In genomic region chr6:38875258-38876070, GRCm38 (mm10) we compare ENCODE assay signal across 7 mouse cellular contexts. TPM values are rescaled to one million over a fixed set of nuclear protein-coding genes. Genes with fewer than 3 reads are reported as not detected.
DNase-seq lines count a peak whose midpoint lies in the region; ATAC-seq lines count a peak whose summit lies in the region.

TSS of gene Tbxas1 (plus strand) at chr6:38875404.

- DNase-seq in adipocyte (ENCODE audit: low spot score), result peak; percentile 44
- DNase-seq in cerebellum, postnatal 4 days (ENCODE audit: low spot score in 2 of 2), result peak; percentile 26 to 55
- peak; percentile 28 to 37 for DNase-seq in gastrocnemius, adult 8-10 months (ENCODE audit: low spot score in 2 of 2)
- DNase-seq in limb, embryonic 11.5 days (ENCODE audit: low spot score), result peak; percentile 72
- peak; percentile 70 to 74 for DNase-seq in spleen, postnatal 10 days (ENCODE audit: low spot score in 2 of 2)

- ATAC-seq in inflammation-experienced regulatory T-cells, adult 6 months, result peak; percentile 26
- no peak for ATAC-seq in limb, embryonic 11.5 days (ENCODE audit: insufficient number of reproducible peaks, low FRiP score, low TSS enrichment, low read depth)
- no peak; the same call in 1 of the 2 replicates for ATAC-seq in midbrain, embryonic 13.5 days

- no peaks in the 10 kb centered on the region for H3K27me3 ChIP-seq in limb, embryonic 11.5 days (ENCODE audit: control insufficient read depth, insufficient read depth, low read length)
- peaks cover 6% of the 10 kb centered on the region for H3K27me3 ChIP-seq in midbrain, embryonic 13.5 days

- peak within 1 kb of the TSS; percentile 94 for H3K27ac ChIP-seq in limb, embryonic 11.5 days (replicated peaks; ENCODE audit: low read depth, low read length)
- peak within 1 kb of the TSS; percentile 98 for H3K27ac ChIP-seq in midbrain, embryonic 13.5 days

- H3K36me3 ChIP-seq in limb, embryonic 11.5 days (ENCODE audit: control insufficient read depth, insufficient read depth, low read length), result no peaks in the 10 kb centered on the region
- H3K36me3 ChIP-seq in midbrain, embryonic 13.5 days, result no peaks in the 10 kb centered on the region

- peak within 1 kb of the TSS; percentile 99 for H3K4me3 ChIP-seq in limb, embryonic 11.5 days (ENCODE audit: low read depth, low read length)
- peak within 1 kb of the TSS; percentile 100 for H3K4me3 ChIP-seq in midbrain, embryonic 13.5 days (replicated peaks)

- peak within 1 kb of the TSS; percentile 56 for H3K4me2 ChIP-seq in limb, embryonic 11.5 days (ENCODE audit: low read depth, severe bottlenecking)
- H3K4me2 ChIP-seq in midbrain, embryonic 13.5 days (replicated peaks), result peak within 1 kb of the TSS; percentile 69

- H3K9me3 ChIP-seq in limb, embryonic 11.5 days (ENCODE audit: control insufficient read depth, low read length), result no peaks in the 10 kb centered on the region
- H3K9me3 ChIP-seq in midbrain, embryonic 13.5 days, result no peaks in the 10 kb centered on the region

- peak within 1 kb of the TSS; percentile 99 for H3K9ac ChIP-seq in limb, embryonic 11.5 days (ENCODE audit: low read length)
- H3K9ac ChIP-seq in midbrain, embryonic 13.5 days (replicated peaks), result peak within 1 kb of the TSS; percentile 100

- WGBS in limb, embryonic 11.5 days, result 0% methylated on average over 55 of the region's 77 CpGs
- WGBS in midbrain, embryonic 13.5 days, result under 1% methylated on average over 69 of the region's 77 CpGs

- H3K4me1 ChIP-seq in limb, embryonic 11.5 days (ENCODE audit: control insufficient read depth, insufficient read depth, low read length), result peaks cover 11% of the 10 kb centered on the region
- peaks cover 39% of the 10 kb centered on the region for H3K4me1 ChIP-seq in midbrain, embryonic 13.5 days (replicated peaks)

RNA-seq across cellular contexts. Expression of gene Tbxas1, which starts in this region (rescaled TPM):
- total RNA-seq in gastrocnemius, adult 8-10 months (2022), result under 1 TPM; 0.51 to 0.80 (median 0.56) TPM
- polyA plus RNA-seq in inflammation-experienced regulatory T-cells, adult 6 months (2017; shearing (Covaris generic)), result under 1 TPM; 0.21 to 0.37 (median 0.25) TPM
- 1.0 and 1.3 TPM in 2 replicates for polyA plus RNA-seq in limb, embryonic 11.5 days (2014; fragmentation: Nextera tagmentation; extraction: Ambion mirVana)
- polyA plus RNA-seq in midbrain, embryonic 13.5 days (2015; fragmentation: Nextera tagmentation; extraction: Ambion mirVana), result 1.6 and 2.1 TPM in 2 replicates

Comparison
In these comparisons a context has a peak if more than half of its experiments do, and no peak if none do; other contexts are left out.
1. Peak in DNase-seq in gastrocnemius, adult 8-10 months; RNA of the gene not detected or under 1 TPM.
2. Peak in ATAC-seq in inflammation-experienced regulatory T-cells, adult 6 months; RNA of the gene not detected or under 1 TPM.